ENCODE assay signal across 39 mouse cellular contexts in genomic region chr15:81366241-81366640, GRCm38 (mm10). TPM values are rescaled to one million over a fixed set of nuclear protein-coding genes. Genes with fewer than 3 reads are reported as not detected.
"Had no signal": no experiment of that assay in that cellular context is flagged by ENCODE, and none has a peak within 500 bp of the region (broad histone marks: within the 10 kb centered on the region; RNA-seq: fewer than 3 reads in every experiment).

No protein-coding gene starts in this region.

- H3K9ac ChIP-seq: heart, embryonic 12.5 days; heart, embryonic 13.5 days; heart, embryonic 15.5 days; hindbrain, embryonic 12.5 days; hindbrain, embryonic 13.5 days; hindbrain, embryonic 14.5 days; hindbrain, embryonic 15.5 days; intestine, embryonic 15.5 days; kidney, embryonic 15.5 days had no signal

- ATAC-seq: hindbrain, embryonic 16.5 days; hindbrain, postnatal 0 days; inflammation-experienced regulatory T-cells, adult 6 months; intestine, embryonic 15.5 days; intestine, embryonic 16.5 days; intestine, postnatal 0 days had no signal

- H3K4me2 ChIP-seq: heart, embryonic 11.5 days; heart, embryonic 12.5 days; heart, embryonic 13.5 days; heart, embryonic 15.5 days; hindbrain, embryonic 12.5 days; hindbrain, embryonic 13.5 days; hindbrain, embryonic 14.5 days; hindbrain, embryonic 15.5 days; intestine, embryonic 15.5 days; kidney, embryonic 15.5 days had no signal

- H3K9me3 ChIP-seq: heart, embryonic 10.5 days; heart, embryonic 12.5 days; heart, embryonic 13.5 days; heart, embryonic 15.5 days; hindbrain, embryonic 10.5 days; hindbrain, embryonic 12.5 days; hindbrain, embryonic 13.5 days; hindbrain, embryonic 15.5 days; intestine, embryonic 15.5 days; kidney, embryonic 15.5 days had no signal

- DNase-seq: heart, postnatal 10 days; heart, postnatal 14 days; heart, postnatal 4 days; kidney, adult 11 months; kidney, adult 18-20 months; kidney, adult 9 months; kidney, postnatal 10 days; kidney, postnatal 14 days; kidney, postnatal 4 days; layer of hippocampus, adult 9-11 months; layer of hippocampus, postnatal 36 days had no signal

- H3K4me3 ChIP-seq: heart, embryonic 10.5 days; heart, embryonic 12.5 days; heart, embryonic 13.5 days; heart, embryonic 15.5 days; hindbrain, embryonic 10.5 days; hindbrain, embryonic 12.5 days; hindbrain, embryonic 13.5 days; hindbrain, embryonic 15.5 days; intestine, embryonic 15.5 days; kidney, embryonic 15.5 days; layer of hippocampus, adult 2 months; left cerebral cortex, adult 2 months had no signal

- H3K27ac ChIP-seq: heart, embryonic 10.5 days; heart, embryonic 13.5 days; heart, embryonic 15.5 days; hindbrain, embryonic 10.5 days; hindbrain, embryonic 12.5 days; hindbrain, embryonic 13.5 days; hindbrain, embryonic 14.5 days; hindbrain, embryonic 15.5 days; hindbrain, postnatal 0 days; intestine, embryonic 15.5 days; kidney, embryonic 15.5 days; kidney, postnatal 0 days; layer of hippocampus, adult 2 months; left cerebral cortex, adult 2 months had no signal

- H3K27me3 ChIP-seq: heart, embryonic 12.5 days; heart, embryonic 13.5 days; heart, embryonic 15.5 days; hindbrain, embryonic 12.5 days; hindbrain, embryonic 13.5 days; hindbrain, embryonic 15.5 days; intestine, embryonic 15.5 days; kidney, embryonic 15.5 days had no signal

RNA-seq across cellular contexts. Expression of gene Dnajb7, which starts 41.9 kb away (rescaled TPM):
- total RNA-seq: heart, postnatal 10 days; heart, postnatal 14 days; heart, postnatal 25 days; heart, postnatal 4 days; hematopoietic stem cell, adult 5-6 weeks; hindbrain, postnatal 0 days; layer of hippocampus, adult 18-20 months; layer of hippocampus, adult 2 months; layer of hippocampus, adult 8-10 months; layer of hippocampus, postnatal 25 days; layer of hippocampus, postnatal 36 days; left cerebral cortex, adult 18-20 months; left cerebral cortex, adult 2 months; left cerebral cortex, adult 8-10 months had no signal
- polyA plus RNA-seq: large intestine, adult 2 months had no signal
